Mouse (Mus musculus): ENCODE measurements around the gene Gm42906. TPM values are rescaled to one million over a fixed set of nuclear protein-coding genes. Genes with fewer than 3 reads are reported as not detected.

Gm42906 gene
- polyA plus RNA-seq, 1 experiment from 2014 or later, result not detected

DNA sequence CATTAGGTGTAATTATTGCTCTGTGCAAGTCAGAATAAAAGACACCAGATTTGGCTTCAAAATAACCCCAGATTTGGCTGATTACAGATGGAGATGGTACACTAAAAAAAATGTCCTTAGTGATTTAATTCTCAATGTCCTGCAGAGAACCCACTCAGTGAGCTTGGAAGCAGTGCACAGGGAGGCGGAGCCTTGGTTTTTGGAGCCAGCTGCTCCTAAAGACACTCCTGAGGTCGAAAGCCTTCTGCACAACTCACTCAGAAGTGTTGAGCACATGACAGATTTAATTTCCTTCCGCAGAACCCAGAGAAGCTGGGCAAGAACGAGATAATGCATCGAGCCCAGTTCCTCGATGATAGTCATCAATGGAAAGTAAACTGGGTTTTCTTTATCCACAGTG lies 356.5 kb downstream of the Gm42906 start:
- no peak overlapping the region for H3K27ac ChIP-seq (ENCODE audit: low read length)
- no peak overlapping the region for H3K4me3 ChIP-seq (replicated peaks; ENCODE audit: low read length)
- H3K27me3 ChIP-seq (replicated peaks; ENCODE audit: control insufficient read depth, insufficient read depth, low read length), result no peaks in the 10 kb centered on the region
- no peaks in the 10 kb centered on the region for H3K36me3 ChIP-seq (ENCODE audit: control insufficient read depth, insufficient read depth)
- WGBS, result 81% methylated on average over 6 of the region's 6 CpGs
- H3K4me1 ChIP-seq (replicated peaks; ENCODE audit: control insufficient read depth, insufficient read depth, low read length), result no peaks in the 10 kb centered on the region
- no peak for ATAC-seq
- H3K9ac ChIP-seq (replicated peaks; ENCODE audit: low read depth, low read length), result no peak overlapping the region
- H3K4me2 ChIP-seq (ENCODE audit: low read length), result no peak overlapping the region
- no peaks in the 10 kb centered on the region for H3K9me3 ChIP-seq (ENCODE audit: control insufficient read depth, low read length)

DNA sequence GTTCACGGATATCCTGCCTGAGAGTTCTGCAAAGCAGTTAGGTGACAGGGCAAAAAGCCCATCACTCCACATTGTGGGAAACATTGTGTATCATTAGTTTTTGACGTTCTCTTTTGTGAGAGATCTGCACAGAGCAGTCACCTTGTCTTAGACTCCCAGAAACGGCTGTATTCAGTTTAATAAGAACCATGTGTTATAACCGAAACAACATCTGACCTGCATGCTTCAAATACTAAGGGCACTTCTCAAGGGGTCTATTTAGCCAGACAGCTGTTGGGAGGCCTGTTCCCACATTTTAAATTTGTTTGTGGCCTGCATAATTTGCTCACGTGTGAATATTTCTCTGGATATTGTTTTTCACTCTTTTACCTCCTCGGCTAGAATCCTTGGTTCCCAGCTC lies 357.1 kb downstream of the Gm42906 start:
- no peak overlapping the region for H3K27ac ChIP-seq (ENCODE audit: low read length)
- no peak overlapping the region for H3K4me3 ChIP-seq (replicated peaks; ENCODE audit: low read length)
- no peak overlapping the region for H3K9ac ChIP-seq (replicated peaks; ENCODE audit: low read depth, low read length)
- no peaks in the 10 kb centered on the region for H3K4me1 ChIP-seq (replicated peaks; ENCODE audit: control insufficient read depth, insufficient read depth, low read length)
- no peaks in the 10 kb centered on the region for H3K9me3 ChIP-seq (ENCODE audit: control insufficient read depth, low read length)
- H3K4me2 ChIP-seq (ENCODE audit: low read length), result no peak overlapping the region
- no peak for ATAC-seq
- H3K36me3 ChIP-seq (ENCODE audit: control insufficient read depth, insufficient read depth), result no peaks in the 10 kb centered on the region
- H3K27me3 ChIP-seq (replicated peaks; ENCODE audit: control insufficient read depth, insufficient read depth, low read length), result no peaks in the 10 kb centered on the region
- 70% methylated on average over 6 of the region's 6 CpGs for WGBS

DNA sequence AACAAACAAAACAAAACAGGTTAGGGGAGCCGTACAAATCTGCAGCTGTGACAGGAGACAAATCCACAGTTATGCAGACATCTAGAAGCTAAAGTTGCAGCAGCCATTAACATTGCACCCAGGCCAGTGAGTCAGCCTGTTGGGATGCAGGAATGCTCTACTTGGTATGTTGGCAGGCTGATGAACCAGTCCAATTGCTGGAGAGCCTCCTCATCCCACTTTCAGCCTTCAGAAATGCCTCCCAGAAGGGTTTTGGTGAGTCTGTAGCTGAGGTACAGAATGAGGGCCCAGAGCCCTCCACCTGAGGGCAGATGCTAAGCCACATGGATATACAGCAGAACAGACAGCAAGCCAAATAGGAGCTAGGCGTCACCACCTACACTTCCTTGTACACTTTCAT lies 358.4 kb downstream of the Gm42906 start:
- Histone ChIP-seq H3K27me3 (replicated peaks; ENCODE audit: control insufficient read depth, insufficient read depth, low read length) (no peaks in the 10 kb centered on the region), H3K4me2 (ENCODE audit: low read length) (no peak overlapping the region), H3K9ac (replicated peaks; ENCODE audit: low read depth, low read length) (no peak overlapping the region), H3K4me3 (replicated peaks; ENCODE audit: low read length) (no peak overlapping the region), H3K36me3 (ENCODE audit: control insufficient read depth, insufficient read depth) (no peaks in the 10 kb centered on the region), H3K9me3 (ENCODE audit: control insufficient read depth, low read length) (no peaks in the 10 kb centered on the region), H3K27ac (ENCODE audit: low read length) (no peak overlapping the region), H3K4me1 (replicated peaks; ENCODE audit: control insufficient read depth, insufficient read depth, low read length) (no peaks in the 10 kb centered on the region)
- 96% methylated on average over 2 of the region's 2 CpGs for WGBS
- ATAC-seq, result no peak

DNA sequence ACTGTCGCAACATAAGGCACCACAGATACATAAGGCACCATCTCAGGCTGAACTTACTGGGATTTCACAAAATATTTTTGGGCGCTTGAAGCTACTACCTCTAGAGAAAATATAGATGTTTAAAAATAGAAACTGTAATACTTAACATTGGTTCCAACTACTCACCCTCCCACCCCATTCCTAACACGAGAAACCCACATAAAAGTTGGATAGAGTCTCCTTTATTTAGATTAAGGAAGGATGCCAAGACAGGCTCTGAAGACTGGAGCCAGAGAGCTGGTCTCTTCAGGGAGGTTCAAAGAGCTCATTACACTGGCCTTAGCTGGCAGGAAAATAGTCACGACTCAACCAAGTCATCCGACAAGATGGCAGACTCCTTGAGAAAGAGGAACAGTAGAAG lies 361.9 kb downstream of the Gm42906 start:
- H3K36me3 ChIP-seq (ENCODE audit: control insufficient read depth, insufficient read depth), result no peaks in the 10 kb centered on the region

DNA sequence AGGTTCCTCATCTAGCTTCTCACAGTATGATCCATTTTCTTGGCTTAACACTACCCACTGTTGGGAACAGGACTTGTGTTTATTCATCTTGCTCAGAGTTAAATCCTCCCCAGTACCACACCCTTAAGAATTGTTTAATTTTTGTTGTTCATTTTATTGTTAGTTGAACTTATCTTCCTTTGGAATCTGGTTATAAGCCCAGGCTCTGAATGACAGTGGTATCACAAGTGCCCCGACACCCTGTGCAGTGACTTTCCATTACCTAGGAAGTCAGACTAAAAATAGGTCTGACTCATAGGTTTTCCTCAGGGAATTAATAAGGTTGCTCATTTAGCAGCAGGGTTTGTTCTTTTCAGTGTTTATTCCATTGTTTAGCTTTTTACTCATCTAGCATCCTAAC lies 362.7 kb downstream of the Gm42906 start:
- Histone ChIP-seq H3K9me3 (ENCODE audit: control insufficient read depth, low read length) (no peaks in the 10 kb centered on the region), H3K36me3 (ENCODE audit: control insufficient read depth, insufficient read depth) (no peaks in the 10 kb centered on the region), H3K27me3 (replicated peaks; ENCODE audit: control insufficient read depth, insufficient read depth, low read length) (no peaks in the 10 kb centered on the region), H3K4me2 (ENCODE audit: low read length) (no peak overlapping the region), H3K4me1 (replicated peaks; ENCODE audit: control insufficient read depth, insufficient read depth, low read length) (0 out of 2 replicates have a peak, but pooled peaks cover 3% of the 10 kb centered on the region), H3K4me3 (replicated peaks; ENCODE audit: low read length) (no peak overlapping the region), H3K27ac (ENCODE audit: low read length) (no peak overlapping the region), H3K9ac (replicated peaks; ENCODE audit: low read depth, low read length) (no peak overlapping the region)
- ATAC-seq, result no peak
- WGBS, result 89% methylated on average over 1 of the region's 1 CpGs

More for the DNA sequence above, 361.9 kb downstream of the Gm42906 start:
- H3K27ac ChIP-seq (ENCODE audit: low read length), result no peak overlapping the region
- H3K4me2 ChIP-seq (ENCODE audit: low read length), result no peak overlapping the region
- H3K9me3 ChIP-seq (ENCODE audit: control insufficient read depth, low read length), result no peaks in the 10 kb centered on the region
- no peaks in the 10 kb centered on the region for H3K4me1 ChIP-seq (replicated peaks; ENCODE audit: control insufficient read depth, insufficient read depth, low read length)
- no peak overlapping the region for H3K9ac ChIP-seq (replicated peaks; ENCODE audit: low read depth, low read length)
- H3K27me3 ChIP-seq (replicated peaks; ENCODE audit: control insufficient read depth, insufficient read depth, low read length), result no peaks in the 10 kb centered on the region
- no peak overlapping the region for H3K4me3 ChIP-seq (replicated peaks; ENCODE audit: low read length)
- WGBS, result 69% methylated on average over 5 of the region's 5 CpGs
- no peak for ATAC-seq

DNA sequence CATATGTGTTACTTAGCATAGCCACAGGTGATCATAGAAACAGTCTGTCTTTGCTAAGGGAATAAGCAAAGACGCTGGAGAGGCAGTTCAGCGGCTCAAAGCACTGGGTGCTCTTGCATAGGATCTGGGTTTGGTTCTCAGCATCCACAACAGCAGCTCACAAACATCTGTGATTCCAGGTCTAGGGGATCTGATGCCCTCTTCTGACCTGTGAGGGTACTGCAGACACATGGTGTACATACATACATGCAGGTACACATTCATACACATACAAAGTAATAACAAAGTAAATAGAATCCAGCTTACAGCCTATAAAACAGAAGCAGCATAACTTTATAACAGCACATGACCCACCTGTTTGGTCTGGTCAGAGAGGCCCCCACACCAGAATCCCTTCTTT lies 366.0 kb downstream of the Gm42906 start:
- WGBS, result 97% methylated on average over 2 of the region's 2 CpGs
- Histone ChIP-seq H3K36me3 (ENCODE audit: control insufficient read depth, insufficient read depth) (no peaks in the 10 kb centered on the region), H3K9me3 (ENCODE audit: control insufficient read depth, low read length) (no peaks in the 10 kb centered on the region), H3K27me3 (replicated peaks; ENCODE audit: control insufficient read depth, insufficient read depth, low read length) (no peaks in the 10 kb centered on the region), H3K4me1 (replicated peaks; ENCODE audit: control insufficient read depth, insufficient read depth, low read length) (0 out of 2 replicates have a peak, but pooled peaks cover 3% of the 10 kb centered on the region), H3K27ac (ENCODE audit: low read length) (no peak overlapping the region), H3K9ac (replicated peaks; ENCODE audit: low read depth, low read length) (no peak overlapping the region), H3K4me3 (replicated peaks; ENCODE audit: low read length) (no peak overlapping the region), H3K4me2 (ENCODE audit: low read length) (no peak overlapping the region)
- ATAC-seq, result no peak

DNA sequence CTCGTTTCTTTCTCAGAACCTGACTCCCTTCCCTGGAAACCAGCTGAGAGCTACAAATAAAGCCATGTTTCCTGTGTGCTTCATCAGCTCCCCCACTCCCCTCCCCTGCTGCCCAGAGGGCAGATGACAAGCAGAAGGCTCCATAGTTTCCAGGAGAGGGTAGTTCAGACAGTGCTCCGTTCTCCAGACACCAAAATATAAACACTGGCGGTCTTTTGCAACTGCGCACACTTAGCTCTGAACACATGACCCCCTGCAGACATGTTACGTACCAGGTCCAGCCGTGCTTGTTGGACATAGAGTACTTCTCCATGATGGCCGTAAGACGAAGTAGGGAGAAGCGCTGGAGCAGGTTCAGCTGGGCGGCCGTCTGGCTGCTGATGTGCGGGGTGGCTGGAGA lies 367.5 kb downstream of the Gm42906 start:
- Histone ChIP-seq H3K27me3 (replicated peaks; ENCODE audit: control insufficient read depth, insufficient read depth, low read length) (no peaks in the 10 kb centered on the region), H3K36me3 (ENCODE audit: control insufficient read depth, insufficient read depth) (no peaks in the 10 kb centered on the region), H3K4me3 (replicated peaks; ENCODE audit: low read length) (no peak overlapping the region), H3K27ac (ENCODE audit: low read length) (no peak overlapping the region), H3K9me3 (ENCODE audit: control insufficient read depth, low read length) (no peaks in the 10 kb centered on the region), H3K4me1 (replicated peaks; ENCODE audit: control insufficient read depth, insufficient read depth, low read length) (peaks cover 3% of the 10 kb centered on the region; the same call in 1 of the 2 replicates), H3K9ac (replicated peaks; ENCODE audit: low read depth, low read length) (no peak overlapping the region), H3K4me2 (ENCODE audit: low read length) (no peak overlapping the region)
- WGBS, result 77% methylated on average over 12 of the region's 12 CpGs
- ATAC-seq, result no peak

DNA sequence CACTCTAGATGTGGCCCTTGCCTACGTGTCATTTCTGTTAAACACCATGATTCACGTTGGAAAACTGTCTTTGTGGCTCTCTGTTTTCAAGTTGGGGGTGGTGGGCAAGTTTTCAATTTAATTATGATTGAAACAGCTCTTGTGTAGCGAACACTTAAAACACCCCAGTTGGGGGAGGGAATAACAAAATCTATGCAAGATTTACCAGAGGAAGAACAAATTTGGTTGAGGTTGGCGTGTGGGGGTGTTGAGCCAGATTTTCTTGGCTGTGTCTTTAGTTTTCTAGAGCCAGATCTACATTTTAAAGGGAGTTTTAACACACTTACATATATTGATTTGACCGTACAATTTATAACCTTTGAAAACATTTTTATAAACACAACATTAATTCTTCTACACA lies 368.2 kb downstream of the Gm42906 start:
- Histone ChIP-seq H3K9me3 (ENCODE audit: control insufficient read depth, low read length) (no peaks in the 10 kb centered on the region), H3K27me3 (replicated peaks; ENCODE audit: control insufficient read depth, insufficient read depth, low read length) (no peaks in the 10 kb centered on the region), H3K4me1 (replicated peaks; ENCODE audit: control insufficient read depth, insufficient read depth, low read length) (peaks cover 3% of the 10 kb centered on the region; the same call in 1 of the 2 replicates), H3K9ac (replicated peaks; ENCODE audit: low read depth, low read length) (no peak overlapping the region), H3K4me2 (ENCODE audit: low read length) (no peak overlapping the region), H3K4me3 (replicated peaks; ENCODE audit: low read length) (no peak overlapping the region), H3K36me3 (ENCODE audit: control insufficient read depth, insufficient read depth) (no peaks in the 10 kb centered on the region), H3K27ac (ENCODE audit: low read length) (no peak overlapping the region)
- no peak for ATAC-seq
- WGBS, result 76% methylated on average over 5 of the region's 5 CpGs

DNA sequence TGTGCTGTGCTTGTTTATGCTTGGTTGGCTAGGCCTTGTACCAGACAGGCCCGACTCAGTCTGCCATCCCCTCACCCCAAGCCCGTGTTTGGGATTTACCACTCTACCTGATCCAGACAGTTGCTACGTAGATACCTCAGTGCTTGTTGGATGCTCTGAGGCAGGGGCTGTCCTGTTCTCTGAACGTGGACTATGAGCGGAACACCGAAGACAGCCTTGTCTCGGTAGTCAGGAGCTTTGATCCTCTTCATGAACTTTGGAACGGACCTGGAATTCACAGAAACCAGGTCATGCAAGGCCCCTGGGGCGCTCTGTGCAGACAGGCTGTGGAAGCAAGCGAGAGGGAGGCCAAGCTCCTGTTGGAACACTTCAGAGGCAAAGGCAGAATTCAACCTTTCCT lies 368.6 kb downstream of the Gm42906 start:
- Histone ChIP-seq H3K36me3 (ENCODE audit: control insufficient read depth, insufficient read depth) (no peaks in the 10 kb centered on the region), H3K9ac (replicated peaks; ENCODE audit: low read depth, low read length) (no peak overlapping the region), H3K4me1 (replicated peaks; ENCODE audit: control insufficient read depth, insufficient read depth, low read length) (peaks cover 3% of the 10 kb centered on the region; the same call in 1 of the 2 replicates), H3K9me3 (ENCODE audit: control insufficient read depth, low read length) (no peaks in the 10 kb centered on the region), H3K27me3 (replicated peaks; ENCODE audit: control insufficient read depth, insufficient read depth, low read length) (no peaks in the 10 kb centered on the region), H3K4me3 (replicated peaks; ENCODE audit: low read length) (no peak overlapping the region), H3K4me2 (ENCODE audit: low read length) (no peak overlapping the region), H3K27ac (ENCODE audit: low read length) (no peak overlapping the region)
- WGBS, result 87% methylated on average over 10 of the region's 10 CpGs
- ATAC-seq, result no peak

DNA sequence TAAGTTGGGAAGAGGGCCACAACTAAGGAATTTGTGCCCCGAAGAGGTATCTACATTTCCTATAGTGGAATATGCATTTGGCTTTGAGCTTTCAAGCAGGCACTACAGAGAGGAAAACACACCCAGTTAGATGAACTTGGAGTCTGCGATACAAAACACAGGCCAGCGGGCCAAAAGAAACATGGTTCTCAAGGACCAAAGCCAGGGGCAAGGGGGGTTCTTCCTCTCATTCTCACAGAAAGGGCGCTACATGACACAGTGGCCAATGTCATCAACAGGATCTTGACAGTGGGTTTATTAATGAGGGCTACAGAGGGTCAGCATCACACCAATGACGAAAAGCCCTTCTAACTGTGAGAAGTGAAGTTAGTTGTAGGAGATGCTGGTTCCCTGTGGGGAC lies 370.2 kb downstream of the Gm42906 start:
- Histone ChIP-seq H3K9me3 (ENCODE audit: control insufficient read depth, low read length) (no peaks in the 10 kb centered on the region), H3K9ac (replicated peaks; ENCODE audit: low read depth, low read length) (no peak overlapping the region), H3K27ac (ENCODE audit: low read length) (no peak overlapping the region), H3K4me2 (ENCODE audit: low read length) (no peak overlapping the region), H3K4me1 (replicated peaks; ENCODE audit: control insufficient read depth, insufficient read depth, low read length) (peaks cover 3% of the 10 kb centered on the region; the same call in 1 of the 2 replicates), H3K4me3 (replicated peaks; ENCODE audit: low read length) (no peak overlapping the region), H3K36me3 (ENCODE audit: control insufficient read depth, insufficient read depth) (no peaks in the 10 kb centered on the region), H3K27me3 (replicated peaks; ENCODE audit: control insufficient read depth, insufficient read depth, low read length) (no peaks in the 10 kb centered on the region)
- WGBS, result 95% methylated on average over 5 of the region's 5 CpGs
- no peak for ATAC-seq

Data from forebrain, embryonic 16.5 days (tissue).